Mouse (Mus musculus) layer of hippocampus, postnatal 14 days (tissue): ENCODE results near the gene Gm21762. TPM values are rescaled to one million over a fixed set of nuclear protein-coding genes. Genes with fewer than 3 reads are reported as not detected.
"Not testable (repeated sequence)": the region's sequence is repeated elsewhere in the genome, so short reads cannot be mapped to it uniquely, and the experiment has no call there.

Experiments used
- DNase-seq, 2 experiments: peaks; one replicate each; pipeline ENCODE4 v3.0.0; 2021 to 2022; ENCODE audit warnings: low spot score in 2 of 2, mixed read lengths in 1 of 2
- long read RNA-seq, 2 experiments: library from polyadenylated mRNA; stranded (forward); transcript quantifications; one replicate each; pipeline ENCODE4 v2.0.0; 2021
- total RNA-seq, 2 experiments: library from RNA; stranded (reverse); gene quantifications; 2 replicates each; pipeline ENCODE4 v1.2.3; 2021

The Gm21762 gene
- total RNA-seq: not detected
- long read RNA-seq, experiment 1: 0 reads
- long read RNA-seq, experiment 2: 0 reads

- DNase-seq: not testable (repeated sequence)
Observed at GRCm38 (mm10) chr13:120215847-120216246, at the start of gene Gm21762. Gene Gm21762, minus strand, starts transcription at chr13:120215947.

- DNase-seq: not testable (repeated sequence)
Observed at GRCm38 (mm10) chr13:120262870-120263269, 47.1 kb upstream of the Gm21762 start, which contains the start of gene AF067061. Gene AF067061, plus strand, starts transcription at chr13:120263114.

GRCm38 (mm10) chr13:120259718-120260117, 44.0 kb upstream of the Gm21762 start:
- not testable (repeated sequence) for DNase-seq

GRCm38 (mm10) chr13:120258817-120259658, 43.3 kb upstream of the Gm21762 start:
- not testable (repeated sequence) for DNase-seq

- not testable (repeated sequence) for DNase-seq
Observed at GRCm38 (mm10) chr13:120251208-120251924, 35.6 kb upstream of the Gm21762 start.

- not testable (repeated sequence) for DNase-seq
Observed at GRCm38 (mm10) chr13:120238811-120239210, 23.1 kb upstream of the Gm21762 start, which contains the start of gene Gm21731. Gene Gm21731, plus strand, starts transcription at chr13:120239111.

GRCm38 (mm10) chr13:120232447-120233049, 16.8 kb upstream of the Gm21762 start:
- DNase-seq: not testable (repeated sequence)

GRCm38 (mm10) chr13:120231798-120232197, 16.1 kb upstream of the Gm21762 start:
- DNase-seq: not testable (repeated sequence)

- DNase-seq: not testable (repeated sequence)
Observed at GRCm38 (mm10) chr13:120223012-120223659, 7.4 kb upstream of the Gm21762 start.

- DNase-seq: not testable (repeated sequence)
Observed at GRCm38 (mm10) chr13:120220922-120221321, 5.2 kb upstream of the Gm21762 start.

- not testable (repeated sequence) for DNase-seq
Observed at GRCm38 (mm10) chr13:120196189-120196821, 19.4 kb downstream of the Gm21762 start.

- not testable (repeated sequence) for DNase-seq
Observed at GRCm38 (mm10) chr13:120172133-120172532, 43.6 kb downstream of the Gm21762 start, which contains the start of gene Gm21818. Gene Gm21818, plus strand, starts transcription at chr13:120172433.

- DNase-seq: peak in 1 of 2 experiments; percentile 4
Observed at GRCm38 (mm10) chr13:120168301-120168700, 47.4 kb downstream of the Gm21762 start.

Other genes starting within 250 kb of the Gm21762 start
- gene Gm36079, start 188.9 kb downstream of the Gm21762 start, total RNA-seq: not detected
- not detected for gene Gm21188, start 163.8 kb downstream of the Gm21762 start, total RNA-seq
- not detected for gene Gm20767, start 75.7 kb downstream of the Gm21762 start, total RNA-seq
- not detected for gene Gm21818, start 43.5 kb downstream of the Gm21762 start, total RNA-seq
- not detected for gene Gm21731, start 23.2 kb upstream of the Gm21762 start, total RNA-seq
- gene AF067061, start 47.2 kb upstream of the Gm21762 start, total RNA-seq: not detected
- gene BC147527, start 84.4 kb upstream of the Gm21762 start, total RNA-seq: not detected
- not detected for gene Tcstv3, start 100.9 kb upstream of the Gm21762 start, total RNA-seq